Mouse (Mus musculus): ENCODE measurements around the gene Nprl3. TPM values are rescaled to one million over a fixed set of nuclear protein-coding genes. Genes with fewer than 3 reads are reported as not detected.

Gene Nprl3
- polyA plus RNA-seq, 1 experiment from 2014 or later, result 48.3 TPM

DNA sequence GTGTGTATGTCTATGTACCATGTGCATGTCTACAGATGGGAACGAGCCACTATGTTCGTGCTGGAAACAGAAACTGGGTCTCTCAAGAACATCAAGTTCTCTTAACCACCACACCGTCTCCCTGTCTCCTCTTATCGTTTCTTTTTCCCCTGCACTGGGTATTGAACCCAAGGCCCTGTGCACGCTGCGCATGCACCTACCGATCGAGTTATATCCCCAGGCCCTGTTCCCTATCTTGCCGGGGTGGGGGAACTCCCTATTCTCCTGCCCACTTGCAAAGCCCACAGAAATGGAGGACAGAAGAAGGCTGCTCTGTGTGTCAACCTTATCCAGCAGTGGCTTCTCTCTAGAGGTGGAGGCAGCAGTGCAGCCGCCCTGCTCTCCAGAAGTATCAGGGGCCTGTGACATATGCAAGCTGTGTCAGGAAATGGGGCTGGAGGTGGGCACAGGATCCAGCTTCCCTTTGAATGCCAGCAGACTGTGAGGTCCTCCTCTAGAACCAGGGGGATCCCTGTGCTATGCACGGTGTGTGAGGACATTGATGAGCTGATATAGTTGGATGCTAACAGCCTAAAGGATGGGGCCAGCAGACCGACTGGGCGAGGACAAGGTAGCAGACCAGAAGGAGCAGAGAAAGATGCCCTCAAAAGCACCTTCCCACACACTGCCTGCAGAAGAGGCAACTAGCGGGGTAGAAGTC is 69.1 kb downstream of the Nprl3 start:
- no peak for ATAC-seq
- no peak overlapping the region for H3K27ac ChIP-seq

DNA sequence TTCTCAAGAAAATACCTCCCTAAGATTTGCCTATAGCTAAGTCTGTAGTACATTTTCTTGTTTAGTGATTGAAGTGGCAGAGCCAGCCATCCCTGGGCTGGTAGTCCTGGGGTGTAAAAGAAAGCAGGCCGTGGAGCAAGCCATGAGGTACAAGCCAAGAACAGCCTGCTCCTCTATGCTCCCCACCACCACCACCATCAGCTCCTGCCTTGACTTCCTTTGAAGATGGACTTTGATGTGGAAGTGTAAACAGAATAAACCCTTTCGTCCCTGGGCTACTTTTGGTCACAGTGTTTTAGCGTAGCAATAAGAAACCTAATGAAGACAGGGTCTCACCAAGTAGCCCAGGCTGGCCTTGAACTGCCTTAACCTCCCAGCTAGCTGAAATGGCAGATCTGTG is 69.7 kb downstream of the Nprl3 start:
- no peak overlapping the region for H3K4me2 ChIP-seq
- H3K9ac ChIP-seq, result no peak overlapping the region
- no peak overlapping the region for H3K27ac ChIP-seq
- 74% methylated on average over 3 of the region's 3 CpGs for WGBS
- H3K36me3 ChIP-seq (ENCODE audit: poor library complexity, severe bottlenecking), result no peaks in the 10 kb centered on the region
- H3K4me1 ChIP-seq, result no peaks in the 10 kb centered on the region
- no peak overlapping the region for H3K4me3 ChIP-seq
- H3K27me3 ChIP-seq, result 0 out of 2 replicates have a peak, but pooled peaks cover 6% of the 10 kb centered on the region
- no peaks in the 10 kb centered on the region for H3K9me3 ChIP-seq (replicated peaks)
- ATAC-seq, result no peak

More for the DNA sequence above, 69.1 kb downstream of the Nprl3 start:
- no peaks in the 10 kb centered on the region for H3K36me3 ChIP-seq (ENCODE audit: poor library complexity, severe bottlenecking)
- no peaks in the 10 kb centered on the region for H3K4me1 ChIP-seq
- 75% methylated on average over 14 of the region's 14 CpGs for WGBS
- no peak overlapping the region for H3K9ac ChIP-seq
- H3K4me2 ChIP-seq, result no peak overlapping the region
- H3K27me3 ChIP-seq, result 0 out of 2 replicates have a peak, but pooled peaks cover 7% of the 10 kb centered on the region
- no peak overlapping the region for H3K4me3 ChIP-seq
- H3K9me3 ChIP-seq (replicated peaks), result no peaks in the 10 kb centered on the region

DNA sequence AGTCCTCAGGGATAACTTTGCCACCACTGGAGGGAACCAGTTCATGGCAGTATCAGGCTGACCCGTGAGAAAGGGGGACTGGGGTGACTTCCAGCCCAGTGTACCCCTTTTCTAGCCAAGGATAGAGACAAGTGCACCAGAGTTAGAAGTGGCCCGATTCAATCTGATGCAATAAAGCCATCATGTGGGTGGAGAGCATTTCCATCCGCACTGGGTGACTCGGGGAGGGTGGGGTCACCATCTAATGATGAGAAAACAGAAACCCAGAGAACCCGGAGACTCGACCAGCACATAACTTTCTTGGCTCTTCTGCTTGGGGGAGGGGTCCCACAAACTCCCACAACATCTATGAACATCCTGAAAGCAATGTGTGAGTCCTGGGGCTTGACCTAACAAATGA is 70.8 kb downstream of the Nprl3 start:
- Histone ChIP-seq H3K27me3 (no peaks in the 10 kb centered on the region), H3K9ac (no peak overlapping the region), H3K9me3 (replicated peaks) (no peaks in the 10 kb centered on the region), H3K4me1 (no peaks in the 10 kb centered on the region), H3K36me3 (ENCODE audit: poor library complexity, severe bottlenecking) (no peaks in the 10 kb centered on the region), H3K4me2 (no peak overlapping the region), H3K27ac (no peak overlapping the region), H3K4me3 (no peak overlapping the region)
- WGBS, result 78% methylated on average over 6 of the region's 6 CpGs
- ATAC-seq, result no peak

DNA sequence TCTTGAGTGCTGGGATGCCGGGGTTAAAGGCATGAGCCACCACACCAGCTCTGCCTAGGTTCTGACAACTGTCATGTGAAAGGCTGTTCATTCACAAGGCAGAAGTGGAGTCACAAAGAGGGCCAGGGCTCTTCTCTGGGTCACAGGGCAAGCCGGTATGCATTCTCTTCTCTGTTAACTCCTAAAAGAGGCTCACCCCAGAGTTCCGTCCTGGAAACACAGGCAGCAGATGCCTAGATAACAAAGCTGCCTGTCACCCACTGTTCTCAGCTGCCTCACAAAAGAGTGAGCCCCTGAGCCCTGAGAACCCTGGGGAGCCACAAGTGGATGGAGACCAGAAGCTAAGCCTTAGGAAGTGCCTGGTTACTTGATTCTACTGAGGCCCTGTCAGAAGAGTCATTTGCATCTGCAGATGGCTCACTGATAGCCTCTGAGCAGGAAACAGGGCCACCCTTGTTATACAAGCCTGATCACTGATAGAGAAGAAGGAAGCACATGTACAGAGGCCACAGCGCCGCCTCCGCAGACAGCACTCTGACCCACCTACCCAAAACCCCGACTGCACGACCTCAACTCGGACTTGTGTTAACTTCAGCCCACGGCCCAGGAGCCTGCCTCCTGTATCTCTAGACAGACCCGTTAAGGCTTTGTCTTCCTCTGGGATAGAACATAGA is 71.5 kb downstream of the Nprl3 start:
- WGBS, result 22% methylated on average over 11 of the region's 11 CpGs
- no peaks in the 10 kb centered on the region for H3K9me3 ChIP-seq (replicated peaks)
- no peaks in the 10 kb centered on the region for H3K27me3 ChIP-seq
- no peaks in the 10 kb centered on the region for H3K36me3 ChIP-seq (ENCODE audit: poor library complexity, severe bottlenecking)
- H3K4me3 ChIP-seq, result no peak overlapping the region
- H3K4me2 ChIP-seq, result no peak overlapping the region
- H3K4me1 ChIP-seq, result no peaks in the 10 kb centered on the region
- no peak overlapping the region for H3K27ac ChIP-seq
- no peak overlapping the region for H3K9ac ChIP-seq
- ATAC-seq, result no peak

DNA sequence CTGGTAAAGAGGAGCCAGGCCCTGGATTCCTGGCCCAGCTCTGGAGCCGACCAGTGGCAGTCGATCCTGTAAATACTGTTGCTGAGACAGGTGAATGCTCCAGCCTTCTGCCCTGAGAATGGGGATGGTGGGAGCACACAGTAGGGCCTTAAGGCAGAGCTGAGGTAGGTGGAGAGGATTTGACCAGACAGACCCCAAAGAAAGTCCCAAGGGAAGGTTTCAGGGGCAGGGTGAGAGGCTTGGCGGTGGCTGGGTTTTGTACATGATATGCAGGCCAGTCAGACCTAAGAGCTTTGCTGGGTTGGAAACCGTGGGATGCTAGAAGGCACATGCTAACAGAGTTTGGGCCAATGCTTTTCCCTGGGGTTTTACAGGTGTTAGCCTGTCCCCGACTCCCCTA is 72.9 kb downstream of the Nprl3 start:
- H3K4me1 ChIP-seq, result no peaks in the 10 kb centered on the region
- ATAC-seq, result no peak
- no peaks in the 10 kb centered on the region for H3K27me3 ChIP-seq
- no peak overlapping the region for H3K4me2 ChIP-seq
- no peak overlapping the region for H3K27ac ChIP-seq
- H3K4me3 ChIP-seq, result no peak overlapping the region
- H3K9me3 ChIP-seq (replicated peaks), result no peaks in the 10 kb centered on the region
- no peaks in the 10 kb centered on the region for H3K36me3 ChIP-seq (ENCODE audit: poor library complexity, severe bottlenecking)
- H3K9ac ChIP-seq, result no peak overlapping the region
- WGBS, result 85% methylated on average over 5 of the region's 5 CpGs

GRCm38 (mm10) chr11:32194086-32194485 is 73.4 kb downstream of the Nprl3 start:
- H3K9ac ChIP-seq, result no peak overlapping the region

DNA sequence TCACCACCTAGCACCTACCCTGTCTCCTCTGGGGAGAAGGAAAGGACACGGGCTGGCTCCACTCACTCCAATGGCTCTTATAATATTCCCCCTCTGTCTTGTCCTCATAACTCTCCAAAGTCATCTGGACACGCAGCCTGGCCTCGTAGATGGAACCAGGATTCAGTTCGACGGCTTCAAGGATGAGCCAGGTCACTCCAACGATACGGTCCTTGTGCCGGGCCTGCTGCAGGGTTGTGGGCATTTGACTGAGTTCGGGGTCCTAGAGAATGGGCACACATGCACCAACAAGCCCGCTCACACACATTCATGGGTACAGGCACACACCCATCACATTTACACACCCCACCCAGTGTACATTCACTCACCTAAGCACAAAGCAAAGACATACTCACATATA is 74.4 kb downstream of the Nprl3 start:
- no peaks in the 10 kb centered on the region for H3K36me3 ChIP-seq (ENCODE audit: poor library complexity, severe bottlenecking)
- H3K4me1 ChIP-seq, result no peaks in the 10 kb centered on the region
- H3K4me2 ChIP-seq, result no peak overlapping the region
- H3K4me3 ChIP-seq, result no peak overlapping the region
- no peak overlapping the region for H3K9ac ChIP-seq
- no peaks in the 10 kb centered on the region for H3K9me3 ChIP-seq (replicated peaks)
- ATAC-seq, result no peak
- no peaks in the 10 kb centered on the region for H3K27me3 ChIP-seq
- no peak overlapping the region for H3K27ac ChIP-seq
- WGBS, result 96% methylated on average over 10 of the region's 10 CpGs

More at GRCm38 (mm10) chr11:32194086-32194485, 73.4 kb downstream of the Nprl3 start:
- Histone ChIP-seq H3K27ac (no peak overlapping the region), H3K36me3 (ENCODE audit: poor library complexity, severe bottlenecking) (no peaks in the 10 kb centered on the region), H3K9me3 (replicated peaks) (no peaks in the 10 kb centered on the region), H3K4me2 (no peak overlapping the region), H3K4me1 (no peaks in the 10 kb centered on the region), H3K4me3 (no peak overlapping the region), H3K27me3 (no peaks in the 10 kb centered on the region)
- 86% methylated on average over 10 of the region's 10 CpGs for WGBS
- no peak for ATAC-seq

- Histone ChIP-seq H3K4me3 (no peak overlapping the region), H3K4me1 (no peaks in the 10 kb centered on the region), H3K9me3 (replicated peaks) (no peaks in the 10 kb centered on the region), H3K27me3 (no peaks in the 10 kb centered on the region), H3K4me2 (no peak overlapping the region), H3K27ac (no peak overlapping the region), H3K9ac (no peak overlapping the region), H3K36me3 (ENCODE audit: poor library complexity, severe bottlenecking) (no peaks in the 10 kb centered on the region)
- WGBS, result 77% methylated on average over 13 of the region's 13 CpGs
- no peak for ATAC-seq
These were observed 76.8 kb downstream of the Nprl3 start for GRCm38 (mm10) chr11:32190603-32191110.

GRCm38 (mm10) chr11:32190119-32190518 is 77.4 kb downstream of the Nprl3 start:
- WGBS, result 78% methylated on average over 9 of the region's 9 CpGs

DNA sequence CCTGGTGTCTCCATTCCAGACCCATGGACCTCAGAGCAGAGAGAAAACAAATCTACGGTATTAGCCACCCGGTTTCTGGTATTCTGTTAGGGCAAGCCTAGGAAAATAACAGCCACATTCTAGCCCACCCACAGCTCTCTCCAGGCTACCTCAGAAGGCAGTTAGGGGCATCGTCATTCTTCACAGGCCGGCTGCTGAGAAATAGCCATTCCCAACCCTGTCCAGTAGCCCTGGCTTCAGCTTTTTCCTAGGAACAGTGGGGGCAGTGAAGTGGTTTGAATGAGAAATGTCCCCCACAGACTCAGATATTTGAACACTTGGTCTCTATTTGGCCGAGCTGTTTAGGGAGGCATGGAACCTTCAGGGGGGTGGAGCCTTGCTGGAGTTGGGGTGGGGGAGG is 78.1 kb downstream of the Nprl3 start:
- no peak overlapping the region for H3K4me3 ChIP-seq

More at GRCm38 (mm10) chr11:32190119-32190518, 77.4 kb downstream of the Nprl3 start:
- Histone ChIP-seq H3K27ac (no peak overlapping the region), H3K4me3 (no peak overlapping the region), H3K9ac (no peak overlapping the region), H3K27me3 (no peaks in the 10 kb centered on the region), H3K4me1 (no peaks in the 10 kb centered on the region), H3K36me3 (ENCODE audit: poor library complexity, severe bottlenecking) (no peaks in the 10 kb centered on the region), H3K4me2 (no peak overlapping the region), H3K9me3 (replicated peaks) (no peaks in the 10 kb centered on the region)
- ATAC-seq, result no peak

GRCm38 (mm10) chr11:32188881-32189280 is 78.6 kb downstream of the Nprl3 start:
- ATAC-seq, result no peak

More for the DNA sequence above, 78.1 kb downstream of the Nprl3 start:
- H3K27me3 ChIP-seq, result no peaks in the 10 kb centered on the region
- ATAC-seq, result no peak
- no peak overlapping the region for H3K4me2 ChIP-seq
- H3K4me1 ChIP-seq, result no peaks in the 10 kb centered on the region
- 73% methylated on average over 5 of the region's 5 CpGs for WGBS
- H3K9ac ChIP-seq, result no peak overlapping the region
- no peaks in the 10 kb centered on the region for H3K9me3 ChIP-seq (replicated peaks)
- no peak overlapping the region for H3K27ac ChIP-seq
- H3K36me3 ChIP-seq (ENCODE audit: poor library complexity, severe bottlenecking), result no peaks in the 10 kb centered on the region

GRCm38 (mm10) chr11:32187256-32187655 is 80.3 kb downstream of the Nprl3 start:
- H3K4me1 ChIP-seq, result no peaks in the 10 kb centered on the region
- no peaks in the 10 kb centered on the region for H3K27me3 ChIP-seq
- no peak overlapping the region for H3K9ac ChIP-seq
- H3K9me3 ChIP-seq (replicated peaks), result no peaks in the 10 kb centered on the region
- no peaks in the 10 kb centered on the region for H3K36me3 ChIP-seq (ENCODE audit: poor library complexity, severe bottlenecking)
- no peak for ATAC-seq
- WGBS, result 89% methylated on average over 4 of the region's 4 CpGs
- no peak overlapping the region for H3K27ac ChIP-seq
- no peak overlapping the region for H3K4me2 ChIP-seq
- no peak overlapping the region for H3K4me3 ChIP-seq

More at GRCm38 (mm10) chr11:32188881-32189280, 78.6 kb downstream of the Nprl3 start:
- Histone ChIP-seq H3K4me3 (no peak overlapping the region), H3K4me1 (no peaks in the 10 kb centered on the region), H3K9ac (no peak overlapping the region), H3K4me2 (no peak overlapping the region), H3K9me3 (replicated peaks) (no peaks in the 10 kb centered on the region), H3K27ac (no peak overlapping the region), H3K36me3 (ENCODE audit: poor library complexity, severe bottlenecking) (no peaks in the 10 kb centered on the region), H3K27me3 (no peaks in the 10 kb centered on the region)
- WGBS, result 88% methylated on average over 12 of the region's 12 CpGs

Data from forebrain, embryonic 13.5 days (tissue).